Mouse (Mus musculus): ENCODE results near the gene Rrm2. TPM values are rescaled to one million over a fixed set of nuclear protein-coding genes. Genes with fewer than 3 reads are reported as not detected.
"Not testable (repeated sequence)": the region's sequence is repeated elsewhere in the genome, so short reads cannot be mapped to it uniquely, and the experiment has no call there.

Gene Rrm2
- total RNA-seq (2021) = 10 to 100 TPM; 17.3 to 23.5 TPM
- long read RNA-seq, experiment 1, transcript Rrm2-201 (10 exons, 2,193 nt) = major isoform, 35 of 41 reads
- long read RNA-seq, experiment 1, partial matches to known transcripts = 5 of 41 reads
- long read RNA-seq, experiment 1, other reads (novel, unspliced or antisense) = 1 of 41 reads
- long read RNA-seq, experiment 2, transcript Rrm2-201 (10 exons, 2,193 nt) = major isoform, 8 of 8 reads
- long read RNA-seq, experiment 2, partial matches to known transcripts = 0 of 8 reads
- long read RNA-seq, experiment 2, other reads (novel, unspliced or antisense) = 0 of 8 reads

GRCm38 (mm10) chr12:24707954-24708823, at the start of gene Rrm2:
Gene Rrm2 (plus strand): TSS chr12:24708241.
- DNase-seq = peak; percentile 96 to 99

GRCm38 (mm10) chr12:24658998-24659397, 49.0 kb upstream of the Rrm2 start:
- DNase-seq = no peak

- no peak for DNase-seq
Observed at GRCm38 (mm10) chr12:24659923-24660322, 48.1 kb upstream of the Rrm2 start.

- DNase-seq = no peak
Observed at GRCm38 (mm10) chr12:24661100-24661499, 46.9 kb upstream of the Rrm2 start.

- DNase-seq = peak in 1 of 2 experiments; percentile 38
Observed at GRCm38 (mm10) chr12:24662131-24662530, 45.9 kb upstream of the Rrm2 start.

GRCm38 (mm10) chr12:24680096-24680491, 27.9 kb upstream of the Rrm2 start:
- DNase-seq = no peak

- DNase-seq = peak; percentile 52 to 56
Observed at GRCm38 (mm10) chr12:24680492-24681285, 27.4 kb upstream of the Rrm2 start.

GRCm38 (mm10) chr12:24681286-24682023, 26.6 kb upstream of the Rrm2 start, which contains the start of gene Cys1:
Gene Cys1 (minus strand): TSS chr12:24681813.
- peak; percentile 19 to 38 for DNase-seq

GRCm38 (mm10) chr12:24682563-24682962, 25.5 kb upstream of the Rrm2 start:
- DNase-seq = peak in 1 of 2 experiments; percentile 23

GRCm38 (mm10) chr12:24683461-24683860, 24.6 kb upstream of the Rrm2 start:
- DNase-seq = no peak

- no peak for DNase-seq
Observed at GRCm38 (mm10) chr12:24686038-24686695, 21.9 kb upstream of the Rrm2 start.

GRCm38 (mm10) chr12:24686696-24687346, 21.2 kb upstream of the Rrm2 start:
- no peak for DNase-seq

GRCm38 (mm10) chr12:24690351-24690750, 17.7 kb upstream of the Rrm2 start:
- DNase-seq = no peak

- DNase-seq = peak; percentile 85 to 87
Observed at GRCm38 (mm10) chr12:24696500-24697483, 11.2 kb upstream of the Rrm2 start.

- no peak for DNase-seq
Observed at GRCm38 (mm10) chr12:24697484-24698204, 10.4 kb upstream of the Rrm2 start.

- no peak for DNase-seq
Observed at GRCm38 (mm10) chr12:24698514-24698913, 9.5 kb upstream of the Rrm2 start.

GRCm38 (mm10) chr12:24699578-24699977, 8.5 kb upstream of the Rrm2 start:
- no peak for DNase-seq

- not testable (repeated sequence) for DNase-seq
Observed at GRCm38 (mm10) chr12:24701621-24702020, 6.4 kb upstream of the Rrm2 start.
